Mouse (Mus musculus): Measurements from ENCODE around the gene Fanci. TPM values are rescaled to one million over a fixed set of nuclear protein-coding genes. Genes with fewer than 3 reads are reported as not detected.

Gene Fanci
- polyA plus RNA-seq, 1 experiment from 2014 or later = 8.2 TPM

DNA sequence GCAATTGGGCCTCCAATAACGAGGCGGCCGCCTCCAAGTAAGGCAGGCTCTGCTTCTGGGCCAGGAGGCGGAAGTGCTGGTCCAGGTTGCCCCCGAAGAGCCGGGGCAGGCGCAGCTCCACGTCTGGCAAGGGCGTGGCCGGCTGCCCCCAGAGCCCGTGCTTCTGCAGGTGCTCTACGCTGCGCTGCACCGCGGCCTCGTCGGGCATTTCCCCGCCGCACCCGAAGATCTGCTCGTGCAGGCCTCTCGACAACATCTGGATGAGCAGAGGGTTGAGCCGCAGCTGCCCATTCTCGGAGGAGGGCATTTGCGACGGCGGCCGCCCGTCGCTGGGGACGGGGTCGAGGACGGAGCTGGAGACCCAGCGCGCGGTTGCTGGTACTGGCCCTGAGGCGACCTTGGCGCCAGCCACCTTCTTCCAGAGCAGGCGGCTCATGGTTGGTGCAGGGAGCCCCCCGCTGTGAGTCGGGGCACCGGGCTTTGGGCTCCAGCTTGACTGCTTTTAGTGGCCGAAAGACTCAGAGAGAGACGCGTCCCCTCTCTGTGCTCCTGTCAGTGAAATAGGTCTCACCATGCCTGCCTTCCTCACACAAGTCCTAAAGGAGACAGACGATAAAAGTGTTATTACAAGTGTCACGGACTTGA lies 73.2 kb downstream of the Fanci start:
- peak overlapping the region; percentile 93 for H3K4me3 ChIP-seq (ENCODE audit: low read depth, low read length)
- ATAC-seq (ENCODE audit: low read depth) (no peak), DNase-seq (ENCODE audit: low spot score) (peak; percentile 4)
- peaks cover 43% of the 10 kb centered on the region for H3K36me3 ChIP-seq (ENCODE audit: control insufficient read depth, insufficient read depth, low read length)
- H3K27me3 ChIP-seq (replicated peaks; ENCODE audit: control insufficient read depth, insufficient read depth, low read length) = no peaks in the 10 kb centered on the region
- H3K4me2 ChIP-seq (ENCODE audit: low read depth, low read length) = peak overlapping the region; percentile 93
- peak overlapping the region; percentile 88 for H3K9ac ChIP-seq (ENCODE audit: low read depth, low read length)
- H3K4me1 ChIP-seq (ENCODE audit: control insufficient read depth, insufficient read depth, low read length) = peaks cover 9% of the 10 kb centered on the region
- H3K27ac ChIP-seq (replicated peaks; ENCODE audit: low read depth, low read length) = no peak overlapping the region
- no peaks in the 10 kb centered on the region for H3K9me3 ChIP-seq (ENCODE audit: control insufficient read depth, low read length)
- WGBS = under 1% methylated on average over 19 of the region's 47 CpGs

DNA sequence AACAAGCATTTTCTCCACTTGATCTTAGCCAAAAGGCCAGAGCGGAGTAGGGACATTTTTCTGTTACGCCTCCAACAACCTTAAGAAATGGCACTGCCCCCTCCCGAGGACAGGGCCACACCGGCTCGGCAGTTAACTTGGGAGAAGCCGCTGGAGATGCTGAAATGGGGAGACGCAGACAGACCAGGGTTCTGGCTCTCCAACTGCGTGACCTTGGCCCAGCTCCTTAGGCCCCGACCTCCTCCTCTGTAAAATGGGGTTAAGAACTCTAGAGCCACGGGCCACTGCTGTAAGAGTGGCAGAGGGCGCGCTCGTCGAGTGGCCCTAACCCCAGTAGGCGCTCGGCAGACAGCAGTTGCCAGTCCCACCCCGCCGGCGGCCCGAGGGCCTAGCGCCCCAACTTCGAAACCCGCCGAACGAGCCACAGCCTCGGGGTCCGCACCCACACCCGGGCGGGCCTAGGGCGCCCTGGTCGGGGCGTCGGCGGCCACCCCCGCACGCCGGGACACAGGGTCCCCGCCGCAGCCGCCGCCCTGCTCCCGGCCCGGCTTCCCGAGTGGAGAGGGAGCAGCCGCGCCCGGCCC lies 73.8 kb downstream of the Fanci start:
- DNase-seq (ENCODE audit: low spot score) (peak; percentile 44), ATAC-seq (ENCODE audit: low read depth) (peak; percentile 45)
- H3K9ac ChIP-seq (ENCODE audit: low read depth, low read length) = peak overlapping the region; percentile 88
- peak overlapping the region; percentile 84 for H3K27ac ChIP-seq (replicated peaks; ENCODE audit: low read depth, low read length)
- H3K36me3 ChIP-seq (ENCODE audit: control insufficient read depth, insufficient read depth, low read length) = peaks cover 36% of the 10 kb centered on the region
- no peaks in the 10 kb centered on the region for H3K27me3 ChIP-seq (replicated peaks; ENCODE audit: control insufficient read depth, insufficient read depth, low read length)
- H3K4me2 ChIP-seq (ENCODE audit: low read depth, low read length) = peak overlapping the region; percentile 93
- under 1% methylated on average over 22 of the region's 47 CpGs for WGBS
- peaks cover 9% of the 10 kb centered on the region for H3K4me1 ChIP-seq (ENCODE audit: control insufficient read depth, insufficient read depth, low read length)
- H3K9me3 ChIP-seq (ENCODE audit: control insufficient read depth, low read length) = no peaks in the 10 kb centered on the region
- H3K4me3 ChIP-seq (ENCODE audit: low read depth, low read length) = peak overlapping the region; percentile 93

- Histone ChIP-seq H3K4me1 (ENCODE audit: control insufficient read depth, insufficient read depth, low read length) (peaks cover 9% of the 10 kb centered on the region), H3K4me3 (ENCODE audit: low read depth, low read length) (peak within 1 kb of the TSS; percentile 93), H3K9me3 (ENCODE audit: control insufficient read depth, low read length) (no peaks in the 10 kb centered on the region), H3K27ac (replicated peaks; ENCODE audit: low read depth, low read length) (peak within 1 kb of the TSS; percentile 84), H3K4me2 (ENCODE audit: low read depth, low read length) (peak within 1 kb of the TSS; percentile 93), H3K27me3 (replicated peaks; ENCODE audit: control insufficient read depth, insufficient read depth, low read length) (no peaks in the 10 kb centered on the region), H3K36me3 (ENCODE audit: control insufficient read depth, insufficient read depth, low read length) (peaks cover 29% of the 10 kb centered on the region), H3K9ac (ENCODE audit: low read depth, low read length) (peak within 1 kb of the TSS; percentile 88)
- DNase-seq (ENCODE audit: low spot score) (peak; percentile 98), ATAC-seq (ENCODE audit: low read depth) (peak; percentile 98)
- WGBS = under 1% methylated on average over 49 of the region's 76 CpGs
These were observed 74.5 kb downstream of the Fanci start, which contains the start of gene Polg for GRCm38 (mm10) chr7:79466053-79466901. TSS of gene Polg (minus strand) at chr7:79466362.

DNA sequence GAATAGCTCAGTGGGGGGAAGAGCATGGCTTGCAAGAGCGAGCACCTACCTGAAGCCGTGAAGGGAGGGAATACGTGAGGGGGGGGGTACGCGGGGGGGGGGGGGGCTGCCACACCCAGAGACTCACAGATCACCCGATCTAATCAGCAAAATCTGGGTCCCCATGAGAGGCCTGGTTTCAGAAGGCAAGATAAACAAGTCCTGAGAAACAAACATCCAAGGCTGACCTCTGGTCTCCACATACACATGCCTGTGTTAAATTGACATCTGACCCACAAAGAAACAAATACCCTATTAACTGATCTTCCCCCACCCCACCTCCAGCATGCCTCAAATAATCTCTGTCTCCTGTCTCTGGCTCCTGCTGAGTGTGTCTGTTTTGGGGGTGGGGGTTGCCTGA lies 76.2 kb downstream of the Fanci start:
- Histone ChIP-seq H3K9me3 (ENCODE audit: control insufficient read depth, low read length) (no peaks in the 10 kb centered on the region), H3K4me1 (ENCODE audit: control insufficient read depth, insufficient read depth, low read length) (peaks cover 9% of the 10 kb centered on the region), H3K36me3 (ENCODE audit: control insufficient read depth, insufficient read depth, low read length) (peaks cover 16% of the 10 kb centered on the region; the same call in 1 of the 2 replicates), H3K27me3 (replicated peaks; ENCODE audit: control insufficient read depth, insufficient read depth, low read length) (no peaks in the 10 kb centered on the region), H3K9ac (ENCODE audit: low read depth, low read length) (0 out of 2 replicates have a peak overlapping the region, but pooled peaks have one; percentile 64), H3K4me3 (ENCODE audit: low read depth, low read length) (peak overlapping the region; percentile 93), H3K4me2 (ENCODE audit: low read depth, low read length) (peak overlapping the region; percentile 93), H3K27ac (replicated peaks; ENCODE audit: low read depth, low read length) (no peak overlapping the region)
- 0% methylated on average over 3 of the region's 6 CpGs for WGBS
- no peak for DNase-seq (ENCODE audit: low spot score)
- no peak for ATAC-seq (ENCODE audit: low read depth)

- H3K27ac ChIP-seq (replicated peaks; ENCODE audit: low read depth, low read length) = no peak overlapping the region
- H3K9ac ChIP-seq (ENCODE audit: low read depth, low read length) = no peak overlapping the region
- H3K4me3 ChIP-seq (ENCODE audit: low read depth, low read length) = no peak overlapping the region
- ATAC-seq (ENCODE audit: low read depth) (no peak), DNase-seq (ENCODE audit: low spot score) (no peak)
- H3K27me3 ChIP-seq (replicated peaks; ENCODE audit: control insufficient read depth, insufficient read depth, low read length) = no peaks in the 10 kb centered on the region
- no peak overlapping the region for H3K4me2 ChIP-seq (ENCODE audit: low read depth, low read length)
- H3K36me3 ChIP-seq (ENCODE audit: control insufficient read depth, insufficient read depth, low read length) = peaks cover 10% of the 10 kb centered on the region; the same call in 1 of the 2 replicates
- 57% methylated on average over 8 of the region's 8 CpGs for WGBS
- H3K4me1 ChIP-seq (ENCODE audit: control insufficient read depth, insufficient read depth, low read length) = peaks cover 9% of the 10 kb centered on the region
- H3K9me3 ChIP-seq (ENCODE audit: control insufficient read depth, low read length) = no peaks in the 10 kb centered on the region
These were observed 77.3 kb downstream of the Fanci start for GRCm38 (mm10) chr7:79468994-79469393.

DNA sequence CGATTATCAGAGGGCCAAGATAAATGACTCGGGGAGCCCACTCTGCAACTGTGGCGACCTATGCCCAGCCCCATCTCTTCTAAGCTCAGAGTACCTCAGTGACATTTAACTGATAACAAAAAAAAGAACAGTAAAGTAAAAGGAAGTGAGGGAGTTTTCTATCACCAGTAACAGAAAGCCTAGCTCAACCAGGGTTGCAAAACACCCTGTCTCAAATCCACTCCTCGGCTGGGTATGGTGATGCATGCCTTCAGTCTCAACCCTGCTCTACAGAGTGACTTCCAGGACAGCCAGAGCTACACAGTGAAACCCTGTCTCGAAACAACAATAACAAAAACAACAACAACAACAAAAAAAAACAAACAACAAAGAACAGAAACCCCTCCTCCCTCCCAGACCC lies 78.0 kb downstream of the Fanci start:
- WGBS = 79% methylated on average over 5 of the region's 5 CpGs
- ATAC-seq (ENCODE audit: low read depth) (no peak), DNase-seq (ENCODE audit: low spot score) (no peak)
- Histone ChIP-seq H3K4me2 (ENCODE audit: low read depth, low read length) (no peak overlapping the region), H3K4me3 (ENCODE audit: low read depth, low read length) (no peak overlapping the region), H3K27me3 (replicated peaks; ENCODE audit: control insufficient read depth, insufficient read depth, low read length) (no peaks in the 10 kb centered on the region), H3K36me3 (ENCODE audit: control insufficient read depth, insufficient read depth, low read length) (0 out of 2 replicates have a peak, but pooled peaks cover 2% of the 10 kb centered on the region), H3K9me3 (ENCODE audit: control insufficient read depth, low read length) (no peaks in the 10 kb centered on the region), H3K27ac (replicated peaks; ENCODE audit: low read depth, low read length) (no peak overlapping the region), H3K9ac (ENCODE audit: low read depth, low read length) (no peak overlapping the region), H3K4me1 (ENCODE audit: control insufficient read depth, insufficient read depth, low read length) (peaks cover 2% of the 10 kb centered on the region)

- Histone ChIP-seq H3K9ac (ENCODE audit: low read depth, low read length) (no peak overlapping the region), H3K27ac (replicated peaks; ENCODE audit: low read depth, low read length) (no peak overlapping the region), H3K27me3 (replicated peaks; ENCODE audit: control insufficient read depth, insufficient read depth, low read length) (no peaks in the 10 kb centered on the region), H3K36me3 (ENCODE audit: control insufficient read depth, insufficient read depth, low read length) (no peaks in the 10 kb centered on the region), H3K4me2 (ENCODE audit: low read depth, low read length) (no peak overlapping the region), H3K4me3 (ENCODE audit: low read depth, low read length) (no peak overlapping the region), H3K9me3 (ENCODE audit: control insufficient read depth, low read length) (no peaks in the 10 kb centered on the region), H3K4me1 (ENCODE audit: control insufficient read depth, insufficient read depth, low read length) (no peaks in the 10 kb centered on the region)
- DNase-seq (ENCODE audit: low spot score) (no peak), ATAC-seq (ENCODE audit: low read depth) (no peak)
- WGBS = 51% methylated on average over 3 of the region's 3 CpGs
These were observed 79.0 kb downstream of the Fanci start for GRCm38 (mm10) chr7:79470718-79471117.

- no peak overlapping the region for H3K4me2 ChIP-seq (ENCODE audit: low read depth, low read length)
These were observed 79.7 kb downstream of the Fanci start for GRCm38 (mm10) chr7:79471436-79471835.

More at GRCm38 (mm10) chr7:79471436-79471835, 79.7 kb downstream of the Fanci start:
- no peak overlapping the region for H3K4me3 ChIP-seq (ENCODE audit: low read depth, low read length)
- H3K4me1 ChIP-seq (ENCODE audit: control insufficient read depth, insufficient read depth, low read length) = no peaks in the 10 kb centered on the region
- WGBS = 65% methylated on average over 7 of the region's 7 CpGs
- no peak overlapping the region for H3K9ac ChIP-seq (ENCODE audit: low read depth, low read length)
- no peaks in the 10 kb centered on the region for H3K36me3 ChIP-seq (ENCODE audit: control insufficient read depth, insufficient read depth, low read length)
- no peak overlapping the region for H3K27ac ChIP-seq (replicated peaks; ENCODE audit: low read depth, low read length)
- ATAC-seq (ENCODE audit: low read depth) (no peak), DNase-seq (ENCODE audit: low spot score) (no peak)
- H3K27me3 ChIP-seq (replicated peaks; ENCODE audit: control insufficient read depth, insufficient read depth, low read length) = no peaks in the 10 kb centered on the region
- H3K9me3 ChIP-seq (ENCODE audit: control insufficient read depth, low read length) = no peaks in the 10 kb centered on the region
